Mouse (Mus musculus) E14TG2a.4 (cell line): ENCODE data around the gene Ltbr.

ENCODE experiments used
- CTCF ChIP-seq: conservative IDR thresholded peaks from 2 replicates; pipeline ENCODE4 v1.5.1; 2014; ENCODE audit warnings: low read length
- POU5F1 ChIP-seq: IDR thresholded peaks from 2 replicates; pipeline ENCODE4 v1.6.1; 2014; ENCODE audit warnings: low read length, borderline replicate concordance

- TF ChIP-seq CTCF (no peak), POU5F1 (no peak)
Observed at GRCm38 (mm10) chr6:125348721-125349574, 35.3 kb upstream of the Ltbr start, which contains the start of gene Tnfrsf1a.
